Mouse (Mus musculus) intestine, embryonic 14.5 days (tissue): Measurements from ENCODE around the gene Cit. TPM values are rescaled to one million over a fixed set of nuclear protein-coding genes. Genes with fewer than 3 reads are reported as not detected.

Experiments
- ATAC-seq: fragments of 200-750 bp; cut with Nextera tagmentation; replicated peaks from 2 replicates; pipeline ENCODE4 v1.8.0; 2017; ENCODE audit warnings: low read depth, moderate number of reproducible peaks, moderate TSS enrichment, moderate library complexity; ENCODE audit not compliant: low FRiP score, low TSS enrichment
- DNase-seq: peaks from one replicate; pipeline ENCODE4 v3.0.0-alpha.2; 2018; ENCODE audit warnings: low spot score
- H3K27ac ChIP-seq: fragments of 300-500 bp; sonication (generic); 2 replicates; pipeline ENCODE4 v1.5.1; 2014; ENCODE audit warnings: low read depth, mild to moderate bottlenecking, control low read depth
- H3K27me3 ChIP-seq: fragments of 300-500 bp; sonication (generic); replicated peaks from 2 replicates; pipeline ENCODE4 v1.6.1; 2014; ENCODE audit warnings: low read length, control low read depth; ENCODE audit not compliant: control insufficient read depth, insufficient read depth
- H3K36me3 ChIP-seq: fragments of 300-500 bp; sonication (generic); 2 replicates; pipeline ENCODE4 v1.6.1; 2014; ENCODE audit warnings: low read length, control low read depth; ENCODE audit not compliant: control insufficient read depth, insufficient read depth
- H3K4me1 ChIP-seq: fragments of 300-500 bp; sonication (generic); replicated peaks from 2 replicates; pipeline ENCODE4 v1.6.1; 2014; ENCODE audit warnings: low read length, control low read depth, mixed read lengths; ENCODE audit not compliant: control insufficient read depth, insufficient read depth
- H3K4me2 ChIP-seq: fragments of 300-500 bp; sonication (generic); 2 replicates; pipeline ENCODE4 v1.6.1; 2014; ENCODE audit warnings: low read length
- H3K4me3 ChIP-seq: fragments of 300-500 bp; sonication (generic); 2 replicates; pipeline ENCODE4 v1.5.1; 2014; ENCODE audit warnings: low read depth, low read length, control low read depth, mixed read lengths
- H3K9ac ChIP-seq: fragments of 300-500 bp; sonication (generic); 2 replicates; pipeline ENCODE4 v1.6.1; 2014; ENCODE audit warnings: mild to moderate bottlenecking, low read length
- H3K9me3 ChIP-seq: fragments of 300-500 bp; sonication (generic); 2 replicates; pipeline ENCODE4 v1.6.1; 2016; ENCODE audit warnings: low read length, control low read depth; ENCODE audit not compliant: control insufficient read depth
- WGBS: fragments of 180-500 bp; shearing (Covaris S2); extraction: QIAGEN DNeasy Blood & Tissue Kit; methylation state at CpG from one replicate; pipeline ENCODE4 v1.1.7; 2014; 5-methylcytosine and 5-hydroxymethylcytosine counted together
- polyA plus RNA-seq: library from polyadenylated mRNA; unstranded; fragments of >200 nt; fragmentation: Nextera tagmentation; extraction: Ambion mirVana; gene quantifications from 2 replicates; pipeline ENCODE4 v1.2.1, GENCODE M21; 2014

Gene Cit
- polyA plus RNA-seq, 1 experiment from 2014 or later = 25.8 TPM

- peak overlapping the region; percentile 77 for H3K4me3 ChIP-seq
- peak overlapping the region; percentile 80 for H3K4me2 ChIP-seq
- H3K9ac ChIP-seq = peak overlapping the region; percentile 73
- DNase-seq = peak; percentile 56
- WGBS = 34% methylated on average over 8 of the region's 8 CpGs
- no peak for ATAC-seq
- H3K4me1 ChIP-seq = peaks cover 10% of the 10 kb centered on the region
- no peak overlapping the region for H3K27ac ChIP-seq
- peaks cover 10% of the 10 kb centered on the region for H3K36me3 ChIP-seq
- no peaks in the 10 kb centered on the region for H3K27me3 ChIP-seq
- no peaks in the 10 kb centered on the region for H3K9me3 ChIP-seq
Measured at GRCm38 (mm10) chr5:115845635-115846174, 627 bp downstream of the Cit start.

- Histone ChIP-seq H3K4me3 (no peak overlapping the region), H3K9me3 (no peaks in the 10 kb centered on the region), H3K4me1 (peaks cover 10% of the 10 kb centered on the region), H3K27ac (no peak overlapping the region), H3K4me2 (no peak overlapping the region), H3K36me3 (peaks cover 22% of the 10 kb centered on the region), H3K27me3 (no peaks in the 10 kb centered on the region), H3K9ac (no peak overlapping the region)
- ATAC-seq = no peak
- WGBS = 77% methylated on average over 8 of the region's 8 CpGs
- no peak for DNase-seq
Measured at GRCm38 (mm10) chr5:115847166-115847565, 2.1 kb downstream of the Cit start.

GRCm38 (mm10) chr5:115848463-115848862, 3.4 kb downstream of the Cit start:
- Histone ChIP-seq H3K4me3 (no peak overlapping the region), H3K27me3 (no peaks in the 10 kb centered on the region), H3K9ac (no peak overlapping the region), H3K4me1 (peaks cover 10% of the 10 kb centered on the region), H3K4me2 (no peak overlapping the region), H3K36me3 (peaks cover 29% of the 10 kb centered on the region), H3K9me3 (no peaks in the 10 kb centered on the region), H3K27ac (no peak overlapping the region)
- WGBS = 94% methylated on average over 7 of the region's 7 CpGs
- ATAC-seq (no peak), DNase-seq (no peak)

GRCm38 (mm10) chr5:115849263-115849829, 4.3 kb downstream of the Cit start:
- Histone ChIP-seq H3K4me3 (no peak overlapping the region), H3K36me3 (peaks cover 29% of the 10 kb centered on the region), H3K27ac (no peak overlapping the region), H3K4me1 (peaks cover 7% of the 10 kb centered on the region), H3K4me2 (no peak overlapping the region), H3K27me3 (no peaks in the 10 kb centered on the region), H3K9me3 (no peaks in the 10 kb centered on the region), H3K9ac (no peak overlapping the region)
- DNase-seq = no peak
- no peak for ATAC-seq
- WGBS = 91% methylated on average over 12 of the region's 12 CpGs

- peaks cover 34% of the 10 kb centered on the region for H3K36me3 ChIP-seq
- ATAC-seq (no peak), DNase-seq (no peak)
- no peak overlapping the region for H3K4me2 ChIP-seq
- H3K4me1 ChIP-seq = peaks cover 7% of the 10 kb centered on the region
- no peak overlapping the region for H3K27ac ChIP-seq
- no peak overlapping the region for H3K9ac ChIP-seq
- whole genome bisulfite sequencing = 81% methylated on average over 17 of the region's 17 CpGs
- no peak overlapping the region for H3K4me3 ChIP-seq
- H3K27me3 ChIP-seq = no peaks in the 10 kb centered on the region
- H3K9me3 ChIP-seq = no peaks in the 10 kb centered on the region
Measured at GRCm38 (mm10) chr5:115850250-115851028, 5.4 kb downstream of the Cit start.

GRCm38 (mm10) chr5:115851029-115851365, 5.9 kb downstream of the Cit start:
- 79% methylated on average over 13 of the region's 13 CpGs for WGBS
- H3K27me3 ChIP-seq = no peaks in the 10 kb centered on the region
- DNase-seq = no peak
- peaks cover 37% of the 10 kb centered on the region for H3K36me3 ChIP-seq
- no peaks in the 10 kb centered on the region for H3K9me3 ChIP-seq
- no peak overlapping the region for H3K27ac ChIP-seq
- H3K9ac ChIP-seq = no peak overlapping the region
- peaks cover under 1% of the 10 kb centered on the region for H3K4me1 ChIP-seq
- no peak for ATAC-seq
- H3K4me2 ChIP-seq = no peak overlapping the region
- no peak overlapping the region for H3K4me3 ChIP-seq

GRCm38 (mm10) chr5:115852431-115852830, 7.4 kb downstream of the Cit start:
- H3K9me3 ChIP-seq = no peaks in the 10 kb centered on the region
- ATAC-seq (no peak), DNase-seq (no peak)
- H3K36me3 ChIP-seq = peaks cover 46% of the 10 kb centered on the region
- no peaks in the 10 kb centered on the region for H3K4me1 ChIP-seq
- H3K27me3 ChIP-seq = no peaks in the 10 kb centered on the region
- no peak overlapping the region for H3K9ac ChIP-seq
- no peak overlapping the region for H3K27ac ChIP-seq
- WGBS = 97% methylated on average over 4 of the region's 4 CpGs
- H3K4me3 ChIP-seq = no peak overlapping the region
- no peak overlapping the region for H3K4me2 ChIP-seq

- Histone ChIP-seq H3K9me3 (no peaks in the 10 kb centered on the region), H3K4me1 (no peaks in the 10 kb centered on the region), H3K27ac (no peak overlapping the region), H3K27me3 (no peaks in the 10 kb centered on the region), H3K4me3 (no peak overlapping the region), H3K4me2 (no peak overlapping the region), H3K36me3 (peaks cover 43% of the 10 kb centered on the region), H3K9ac (no peak overlapping the region)
- DNase-seq (no peak), ATAC-seq (no peak)
- 90% methylated on average over 9 of the region's 9 CpGs for WGBS
Measured at GRCm38 (mm10) chr5:115853691-115854090, 8.6 kb downstream of the Cit start.

- WGBS = 89% methylated on average over 12 of the region's 12 CpGs
- H3K36me3 ChIP-seq = peaks cover 46% of the 10 kb centered on the region
Measured at GRCm38 (mm10) chr5:115854370-115854769, 9.3 kb downstream of the Cit start.

More at GRCm38 (mm10) chr5:115854370-115854769, 9.3 kb downstream of the Cit start:
- H3K9ac ChIP-seq = no peak overlapping the region
- H3K9me3 ChIP-seq = no peaks in the 10 kb centered on the region
- DNase-seq = no peak
- H3K27me3 ChIP-seq = no peaks in the 10 kb centered on the region
- H3K27ac ChIP-seq = no peak overlapping the region
- H3K4me2 ChIP-seq = no peak overlapping the region
- H3K4me3 ChIP-seq = no peak overlapping the region
- H3K4me1 ChIP-seq = no peaks in the 10 kb centered on the region
- ATAC-seq = no peak
